Mouse (Mus musculus) megakaryocyte-erythroid progenitor cell, adult 5-6 weeks (primary cell): ENCODE measurements around the gene Sh3bgrl3. TPM values are rescaled to one million over a fixed set of nuclear protein-coding genes. Genes with fewer than 3 reads are reported as not detected.

Source experiments
- ATAC-seq: replicated peaks from 2 replicates; pipeline ENCODE4 v1.8.0; 2016; ENCODE audit warnings: mild to moderate bottlenecking, inconsistent platforms; ENCODE audit not compliant: severe bottlenecking, poor library complexity, low FRiP score, low TSS enrichment
- total RNA-seq, 2 experiments: library from RNA; stranded (forward) in 1 of 2; stranded (reverse) in 1 of 2; fragments of 200-1000, 215-1000 nt in 1 of 2; fragments of >200 nt in 1 of 2; fragmentation: Nextera tagmentation in 1 of 2; gene quantifications; 2 replicates each; pipeline ENCODE4 v1.2.3; 2014 to 2017

Sh3bgrl3 gene
- total RNA-seq, 2 experiments from 2014 or later, result 55.1 to 87.3 TPM

DNA sequence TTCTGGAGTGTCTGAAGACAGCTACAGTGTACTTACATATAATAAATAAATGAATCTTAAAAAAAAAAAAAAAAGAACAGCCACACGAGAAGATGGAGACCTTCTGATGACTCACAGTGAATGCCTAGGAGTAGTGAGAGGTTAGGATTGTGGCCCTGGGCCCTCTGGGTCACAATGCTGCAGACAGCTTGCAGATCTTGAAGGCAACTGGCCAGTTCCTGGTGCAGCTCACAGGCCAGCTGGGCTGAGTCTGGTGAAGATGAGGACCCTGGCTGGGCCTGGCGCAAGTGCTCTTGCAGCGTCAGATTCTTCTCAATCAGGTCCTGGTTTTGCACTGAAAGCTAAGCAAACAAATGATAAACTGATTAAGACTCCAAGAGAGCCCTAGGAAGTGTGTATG is 3.5 kb upstream of the Sh3bgrl3 start:
- ATAC-seq, result no peak

DNA sequence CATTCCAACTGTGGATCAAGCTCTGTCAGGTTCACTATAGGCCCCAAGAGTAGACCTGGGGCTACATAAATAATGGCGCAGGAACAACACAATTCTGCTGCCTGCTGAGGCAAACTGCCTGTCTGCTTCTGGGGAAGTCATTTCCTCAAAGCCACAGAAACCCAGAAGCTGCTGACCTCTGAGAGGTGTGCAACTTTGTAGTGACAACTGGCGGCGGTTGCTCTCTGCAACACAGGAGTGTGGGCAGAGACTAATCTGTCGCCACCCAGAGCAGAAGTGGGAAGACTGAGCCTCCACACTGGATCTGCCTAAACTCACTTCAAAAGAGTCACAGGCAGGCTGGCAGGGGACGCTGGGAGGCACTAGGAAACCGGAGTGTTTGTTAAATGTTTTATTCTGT is 893 bp upstream of the Sh3bgrl3 start:
- ATAC-seq, result no peak

DNA sequence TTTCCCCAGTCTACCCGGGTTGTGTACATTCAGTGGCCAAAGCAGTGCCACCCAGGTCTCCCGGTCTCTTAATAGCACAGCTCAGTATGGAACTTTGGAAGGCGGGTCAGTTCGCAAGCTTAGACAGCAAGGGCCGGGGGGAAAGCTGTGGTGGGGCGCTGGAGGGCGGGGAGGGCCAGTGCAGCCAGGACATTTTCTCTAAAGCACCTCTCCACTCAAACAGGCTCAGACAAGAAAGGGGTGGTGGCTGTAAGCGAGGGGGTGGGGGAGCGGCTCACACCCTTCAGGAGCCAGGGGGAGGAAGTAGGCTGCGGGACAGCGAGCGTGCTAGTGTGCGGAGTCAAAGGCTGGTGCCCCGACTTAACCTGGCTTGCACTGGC is 384 bp upstream of the Sh3bgrl3 start:
- peak; percentile 18 for ATAC-seq

DNA sequence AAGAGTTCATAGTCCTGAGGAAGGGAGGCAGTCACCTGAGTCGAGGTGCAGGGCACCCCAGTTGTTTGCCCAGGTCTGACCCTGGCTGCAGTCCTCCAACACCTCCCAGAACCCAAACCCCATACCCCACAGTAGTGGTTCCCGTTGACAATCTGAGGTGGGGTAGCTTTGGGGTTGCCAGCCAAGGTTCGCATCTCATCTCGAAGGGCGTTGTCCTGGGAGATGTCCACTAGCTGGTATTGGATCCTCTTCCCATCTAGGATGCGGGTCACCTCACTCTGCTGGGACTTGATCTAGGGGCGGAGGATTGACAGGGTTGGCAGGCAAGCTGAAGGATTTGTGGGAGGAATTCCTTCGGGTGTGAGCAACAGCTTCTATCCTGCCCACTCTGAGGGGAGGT is 796 bp downstream of the Sh3bgrl3 start:
- ATAC-seq, result no peak

GRCm38 (mm10) chr4:134127121-134127455 is 1.5 kb downstream of the Sh3bgrl3 start:
- ATAC-seq, result no peak

DNA sequence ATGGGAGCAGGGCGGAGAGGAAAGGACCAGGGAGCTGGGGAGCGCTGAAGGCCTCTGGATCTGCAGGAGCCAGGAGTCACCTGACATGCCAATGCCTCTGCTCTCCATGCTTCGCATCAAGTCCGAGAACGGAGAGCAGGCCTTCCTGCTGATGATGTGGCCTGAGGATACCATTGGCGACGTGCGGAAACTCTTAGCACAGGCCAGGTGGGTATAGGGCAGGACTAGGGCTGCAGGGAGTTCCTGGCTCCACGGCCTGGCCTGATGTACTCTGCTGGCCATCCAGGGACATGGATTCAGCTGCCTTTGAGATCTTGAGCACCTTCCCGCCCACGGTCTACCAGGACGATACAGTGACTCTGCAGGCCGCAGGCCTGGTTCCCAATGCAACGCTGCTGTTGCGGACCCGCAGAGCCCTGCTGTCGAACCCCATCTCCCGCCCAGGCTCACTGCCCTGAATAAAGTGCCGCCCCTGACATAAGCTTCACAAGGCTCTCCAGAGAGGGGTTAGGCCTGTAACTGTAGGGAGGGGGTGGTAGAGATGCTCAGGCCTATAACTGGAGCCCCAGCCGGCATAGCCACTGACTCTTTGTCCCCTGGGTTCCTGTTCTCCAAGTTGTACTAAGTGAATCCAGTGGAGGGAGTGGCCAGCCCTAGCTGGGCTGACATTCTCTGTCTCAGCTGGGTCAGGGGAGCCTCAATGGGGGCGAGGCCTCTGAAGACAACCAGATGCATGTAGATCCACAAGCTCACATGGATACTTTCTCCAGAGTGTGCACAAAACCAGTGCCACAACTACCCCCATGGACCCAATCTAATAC is 2.1 kb downstream of the Sh3bgrl3 start:
- no peak for ATAC-seq

DNA sequence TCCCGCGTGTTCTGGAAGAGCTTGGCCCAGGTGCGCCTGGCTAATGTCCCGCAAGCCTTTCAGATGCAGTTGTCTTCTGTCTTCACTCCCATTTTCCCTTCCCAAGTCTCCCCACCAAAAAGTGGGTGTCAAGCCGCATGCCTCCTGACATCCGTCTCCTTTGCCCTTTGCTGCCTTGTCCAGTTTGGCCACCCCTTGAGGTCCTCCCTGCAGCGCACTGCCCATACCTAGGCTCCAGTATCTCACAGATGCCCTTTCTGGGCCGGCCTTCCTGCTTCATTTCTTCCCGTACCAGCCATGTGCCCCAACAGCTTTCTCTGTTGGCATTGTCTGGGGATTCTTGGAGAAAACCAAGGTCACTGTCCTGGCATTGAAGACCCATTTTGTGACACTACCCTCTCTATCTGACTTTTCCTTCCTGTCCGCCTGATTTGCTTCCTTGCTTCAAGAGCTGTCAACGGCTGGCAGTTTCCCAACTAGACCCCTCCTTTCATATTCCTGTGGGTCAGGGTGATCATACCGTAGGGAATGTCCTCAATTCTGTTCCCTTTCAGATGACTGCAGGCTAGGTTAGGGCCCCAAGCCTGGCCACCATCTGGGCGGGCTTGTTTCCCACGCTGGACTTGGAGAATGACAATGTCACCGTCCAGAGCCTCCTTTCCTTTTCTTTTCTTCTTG is 3.1 kb downstream of the Sh3bgrl3 start:
- no peak for ATAC-seq

DNA sequence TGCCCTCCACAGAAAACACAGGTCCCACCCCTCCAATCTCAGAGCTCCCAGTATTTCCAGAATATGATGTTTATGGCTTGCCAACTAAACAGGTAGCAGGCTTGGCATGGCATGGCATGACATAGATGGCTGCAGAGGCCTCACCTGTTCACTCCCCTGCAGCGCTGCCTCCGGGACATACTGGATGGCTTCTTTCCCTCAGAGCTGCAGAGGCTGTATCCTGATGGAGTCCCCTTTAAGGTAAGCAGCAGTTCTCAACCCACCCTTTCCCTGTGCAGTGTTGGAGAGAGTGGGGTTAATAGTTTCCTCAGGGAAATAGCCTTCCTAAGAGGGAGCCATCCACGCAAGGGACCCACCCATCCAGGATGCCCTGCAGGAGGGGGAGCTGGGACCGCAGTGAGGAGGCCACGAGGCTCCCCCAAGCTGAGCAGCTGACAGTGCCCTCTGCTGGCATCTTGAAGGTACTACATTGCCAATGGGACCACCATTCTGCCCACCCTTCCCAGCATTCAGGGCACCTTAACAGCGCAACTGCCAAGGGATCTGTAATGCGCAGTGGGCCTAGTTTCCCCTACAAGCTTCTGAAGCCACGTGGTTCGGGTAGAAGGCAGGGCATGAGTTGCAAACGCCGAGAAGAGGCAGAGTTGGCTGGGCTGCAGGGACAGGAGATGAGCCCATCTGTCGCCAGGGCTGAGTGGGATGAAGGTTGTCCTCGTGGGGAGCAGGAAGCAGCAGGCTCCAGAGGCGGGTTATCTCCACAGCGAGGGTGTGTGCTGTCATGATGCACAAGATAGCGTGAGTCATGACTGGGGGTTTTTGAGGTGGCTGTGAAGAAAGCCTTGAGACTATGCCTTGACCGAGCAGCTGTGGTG is 4.7 kb downstream of the Sh3bgrl3 start:
- peak; percentile 27 for ATAC-seq

DNA sequence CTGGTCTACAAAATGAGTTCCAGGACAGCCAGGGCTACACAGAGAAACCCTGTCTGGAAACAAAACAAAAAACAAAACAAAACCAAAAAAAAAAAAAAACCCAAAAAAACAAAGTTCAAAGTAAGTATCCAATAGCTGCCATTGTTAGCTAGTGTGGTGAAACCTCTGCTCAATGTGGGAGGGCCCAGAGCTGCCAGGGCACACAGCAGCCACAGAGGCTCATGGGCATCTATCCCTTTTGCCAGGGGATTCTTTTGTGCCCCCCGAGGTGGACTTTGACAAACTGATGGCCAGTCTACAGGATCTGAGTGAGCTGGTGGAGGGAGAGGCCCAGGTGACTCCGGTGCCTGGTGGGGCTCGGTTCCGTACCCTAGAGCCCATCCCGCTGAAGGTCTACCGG is 5.4 kb downstream of the Sh3bgrl3 start:
- ATAC-seq, result no peak

DNA sequence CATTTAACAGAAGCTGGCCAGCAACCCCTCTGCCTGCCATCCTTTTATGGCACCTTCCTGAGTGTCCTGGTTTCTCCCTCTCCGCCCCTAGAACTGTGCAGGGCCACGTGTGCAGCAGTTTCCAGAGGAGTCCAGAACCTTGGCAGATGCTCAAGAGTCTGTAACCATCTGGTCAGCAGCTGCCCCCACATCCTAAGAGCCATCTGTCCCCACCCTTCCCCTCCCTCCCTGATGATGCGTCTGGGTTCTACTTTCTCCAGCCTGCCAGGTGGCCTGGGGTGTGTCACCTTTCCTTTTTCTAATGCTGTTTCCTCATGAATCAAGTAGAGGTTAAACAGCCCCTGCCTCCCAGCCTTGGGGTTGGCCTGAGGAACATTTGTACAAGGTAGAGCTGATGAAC is 6.3 kb downstream of the Sh3bgrl3 start:
- no peak for ATAC-seq

GRCm38 (mm10) chr4:134121571-134121970 is 7.0 kb downstream of the Sh3bgrl3 start:
- no peak for ATAC-seq

- no peak for ATAC-seq
These were observed 7.7 kb downstream of the Sh3bgrl3 start for GRCm38 (mm10) chr4:134120916-134121315.

GRCm38 (mm10) chr4:134120192-134120805 is 8.3 kb downstream of the Sh3bgrl3 start:
- ATAC-seq, result no peak

DNA sequence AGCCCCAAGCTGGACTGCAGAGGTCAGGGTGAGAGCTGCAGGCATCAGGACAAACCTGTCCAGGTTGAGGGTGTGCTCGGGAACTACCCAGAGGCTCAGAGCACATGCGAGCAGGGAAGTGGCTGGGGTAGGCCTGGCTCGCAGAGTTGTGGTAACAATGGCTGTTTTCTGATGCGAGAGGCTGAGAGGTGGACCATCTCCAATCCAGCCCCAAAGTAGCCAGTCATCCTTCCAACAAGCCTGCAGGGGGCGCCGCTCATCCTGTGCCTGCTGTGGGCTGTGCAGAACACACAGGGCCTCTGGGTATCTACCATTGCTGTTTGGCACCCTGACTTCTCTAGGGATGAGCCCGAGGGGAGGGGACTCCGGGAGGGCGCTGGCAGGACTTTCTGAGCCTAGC is 8.9 kb downstream of the Sh3bgrl3 start:
- ATAC-seq, result no peak; the same call in 1 of the 2 replicates

- no peak for ATAC-seq
These were observed 9.5 kb downstream of the Sh3bgrl3 start for GRCm38 (mm10) chr4:134119042-134119441.

DNA sequence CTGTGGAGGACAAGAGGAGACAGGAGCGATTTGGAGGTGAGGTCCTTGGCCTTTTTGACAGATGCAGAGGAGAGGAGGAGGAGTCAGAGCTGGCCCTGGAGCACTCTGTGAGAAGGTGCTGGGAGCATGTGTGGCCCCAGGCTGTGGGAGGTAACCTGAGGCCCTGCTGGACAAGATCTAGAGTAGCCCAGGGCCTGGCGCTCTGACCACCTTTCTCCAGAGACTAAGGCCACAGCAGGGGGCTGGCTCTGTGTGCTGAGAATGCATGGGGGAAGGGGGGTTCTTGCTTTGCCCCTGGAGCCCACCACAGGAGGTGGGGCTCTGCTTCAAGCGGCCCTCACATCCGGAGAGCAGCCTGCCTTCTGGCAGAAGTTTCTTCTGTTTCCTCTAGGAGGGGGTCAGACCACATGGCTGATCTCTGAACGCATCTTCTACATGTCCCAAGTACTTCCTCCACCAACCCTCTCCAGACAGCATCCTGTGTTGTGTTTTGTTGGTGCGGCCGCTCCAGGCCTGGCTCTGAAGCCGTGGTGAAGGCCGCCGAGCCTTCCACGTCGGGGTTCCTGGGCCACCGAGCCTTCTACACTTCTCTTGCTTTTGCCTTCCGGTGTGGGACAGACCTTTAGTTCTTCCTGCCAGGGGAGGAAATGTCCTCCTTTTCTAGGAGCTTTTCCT is 10.3 kb downstream of the Sh3bgrl3 start:
- no peak for ATAC-seq

GRCm38 (mm10) chr4:134117012-134117411 is 11.6 kb downstream of the Sh3bgrl3 start:
- ATAC-seq, result no peak

- no peak for ATAC-seq
These were observed 12.1 kb downstream of the Sh3bgrl3 start for GRCm38 (mm10) chr4:134116501-134116900.
